Mouse (Mus musculus) heart, embryonic 16.5 days (tissue): ENCODE data around the gene Ano8. TPM values are rescaled to one million over a fixed set of nuclear protein-coding genes. Genes with fewer than 3 reads are reported as not detected.

Source experiments
- ATAC-seq: fragments of 200-750 bp; cut with Nextera tagmentation; replicated peaks from 2 replicates; pipeline ENCODE4 v1.8.0; 2017; ENCODE audit warnings: moderate number of reproducible peaks; ENCODE audit not compliant: insufficient read depth, low FRiP score; ENCODE audit errors: extremely low read depth
- H3K27ac ChIP-seq: fragments of 300-500 bp; sonication (generic); 2 replicates; pipeline ENCODE4 v1.5.1; 2014; ENCODE audit warnings: mild to moderate bottlenecking, low read length, control low read depth, moderate library complexity
- H3K27me3 ChIP-seq: fragments of 300-500 bp; sonication (generic); 2 replicates; pipeline ENCODE4 v1.6.1; 2014; ENCODE audit warnings: low read length, mixed read lengths; ENCODE audit not compliant: control insufficient read depth, insufficient read depth
- H3K36me3 ChIP-seq: fragments of 300-500 bp; sonication (generic); 2 replicates; pipeline ENCODE4 v1.6.1; 2014; ENCODE audit not compliant: control insufficient read depth, insufficient read depth
- H3K4me1 ChIP-seq: fragments of 300-500 bp; sonication (generic); 2 replicates; pipeline ENCODE4 v1.6.1; 2014; ENCODE audit warnings: low read length, mixed read lengths; ENCODE audit not compliant: control insufficient read depth, insufficient read depth
- H3K4me2 ChIP-seq: fragments of 300-500 bp; sonication (generic); 2 replicates; pipeline ENCODE4 v1.6.1; 2014; ENCODE audit warnings: low read depth, mild to moderate bottlenecking, control low read depth, low read length
- H3K4me3 ChIP-seq: fragments of 300-500 bp; sonication (generic); 2 replicates; pipeline ENCODE4 v1.5.1; 2014; ENCODE audit warnings: mild to moderate bottlenecking, control low read depth, low read length
- H3K9ac ChIP-seq: fragments of 300-500 bp; sonication (generic); 2 replicates; pipeline ENCODE4 v1.6.1; 2014; ENCODE audit warnings: low read length, control low read depth
- H3K9me3 ChIP-seq: fragments of 300-500 bp; sonication (generic); replicated peaks from 2 replicates; pipeline ENCODE4 v1.6.1; 2016; ENCODE audit warnings: low read length; ENCODE audit not compliant: control insufficient read depth
- WGBS: fragments of 180-500 bp; shearing (Covaris S2); extraction: QIAGEN DNeasy Blood & Tissue Kit; methylation state at CpG from one replicate; pipeline ENCODE4 v1.1.7; 2014; 5-methylcytosine and 5-hydroxymethylcytosine counted together
- polyA plus RNA-seq: library from polyadenylated mRNA; unstranded; fragments of >200 nt; fragmentation: Nextera tagmentation; extraction: Ambion mirVana; gene quantifications from 2 replicates; pipeline ENCODE4 v1.2.1, GENCODE M21; 2015

Gene Ano8
- polyA plus RNA-seq, 1 experiment from 2014 or later = 0.37 TPM

GRCm38 (mm10) chr8:71505979-71506378 lies 20.2 kb upstream of the Ano8 start:
- Histone ChIP-seq H3K4me1 (peaks cover 3% of the 10 kb centered on the region; the same call in 1 of the 2 replicates), H3K4me3 (no peak overlapping the region), H3K4me2 (no peak overlapping the region), H3K27ac (no peak overlapping the region), H3K9me3 (no peaks in the 10 kb centered on the region), H3K27me3 (peaks cover 42% of the 10 kb centered on the region), H3K36me3 (no peaks in the 10 kb centered on the region), H3K9ac (no peak overlapping the region)
- 59% methylated on average over 4 of the region's 4 CpGs for WGBS
- no peak for ATAC-seq

GRCm38 (mm10) chr8:71505326-71505725 lies 19.6 kb upstream of the Ano8 start:
- no peak overlapping the region for H3K4me2 ChIP-seq

GRCm38 (mm10) chr8:71504349-71504748 lies 18.6 kb upstream of the Ano8 start:
- Histone ChIP-seq H3K36me3 (no peaks in the 10 kb centered on the region), H3K4me2 (no peak overlapping the region), H3K9me3 (no peaks in the 10 kb centered on the region), H3K27me3 (peaks cover 29% of the 10 kb centered on the region), H3K27ac (no peak overlapping the region), H3K9ac (no peak overlapping the region), H3K4me3 (no peak overlapping the region), H3K4me1 (peaks cover 4% of the 10 kb centered on the region)
- 93% methylated on average over 4 of the region's 4 CpGs for WGBS
- no peak for ATAC-seq

More at GRCm38 (mm10) chr8:71505326-71505725, 19.6 kb upstream of the Ano8 start:
- Histone ChIP-seq H3K4me3 (no peak overlapping the region), H3K27ac (no peak overlapping the region), H3K9ac (no peak overlapping the region), H3K9me3 (no peaks in the 10 kb centered on the region), H3K4me1 (peaks cover 3% of the 10 kb centered on the region; the same call in 1 of the 2 replicates), H3K36me3 (no peaks in the 10 kb centered on the region), H3K27me3 (peaks cover 38% of the 10 kb centered on the region)
- WGBS = 86% methylated on average over 4 of the region's 4 CpGs
- no peak for ATAC-seq

GRCm38 (mm10) chr8:71498816-71499690 lies 13.3 kb upstream of the Ano8 start:
- Histone ChIP-seq H3K36me3 (no peaks in the 10 kb centered on the region), H3K4me3 (no peak overlapping the region), H3K27ac (peak overlapping the region; percentile 70), H3K4me1 (peaks cover 44% of the 10 kb centered on the region), H3K9ac (no peak overlapping the region), H3K9me3 (no peaks in the 10 kb centered on the region), H3K4me2 (0 out of 2 replicates have a peak overlapping the region, but pooled peaks have one; percentile 5), H3K27me3 (no peaks in the 10 kb centered on the region)
- WGBS = 31% methylated on average over 16 of the region's 16 CpGs
- ATAC-seq = peak; percentile 30

- H3K4me1 ChIP-seq = peaks cover 44% of the 10 kb centered on the region
- no peaks in the 10 kb centered on the region for H3K9me3 ChIP-seq
- H3K4me3 ChIP-seq = no peak overlapping the region
- 21% methylated on average over 15 of the region's 15 CpGs for WGBS
- ATAC-seq = no peak
- peak overlapping the region; percentile 70 for H3K27ac ChIP-seq
- H3K9ac ChIP-seq = peak overlapping the region; percentile 53
- H3K4me2 ChIP-seq = 0 out of 2 replicates have a peak overlapping the region, but pooled peaks have one; percentile 5
- no peaks in the 10 kb centered on the region for H3K36me3 ChIP-seq
- no peaks in the 10 kb centered on the region for H3K27me3 ChIP-seq
These were observed 12.2 kb upstream of the Ano8 start for GRCm38 (mm10) chr8:71497881-71498501.

GRCm38 (mm10) chr8:71497077-71497645 lies 11.4 kb upstream of the Ano8 start:
- Histone ChIP-seq H3K4me3 (no peak overlapping the region), H3K9ac (no peak overlapping the region), H3K9me3 (no peaks in the 10 kb centered on the region), H3K4me1 (peaks cover 44% of the 10 kb centered on the region), H3K36me3 (peaks cover 8% of the 10 kb centered on the region; the same call in 1 of the 2 replicates), H3K27me3 (no peaks in the 10 kb centered on the region), H3K4me2 (no peak overlapping the region), H3K27ac (peak overlapping the region; percentile 81)
- ATAC-seq = no peak
- WGBS = 82% methylated on average over 1 of the region's 1 CpGs

- H3K9ac ChIP-seq = 0 out of 2 replicates have a peak overlapping the region, but pooled peaks have one; percentile 28
- no peaks in the 10 kb centered on the region for H3K9me3 ChIP-seq
- peaks cover 8% of the 10 kb centered on the region; the same call in 1 of the 2 replicates for H3K36me3 ChIP-seq
- H3K27me3 ChIP-seq = no peaks in the 10 kb centered on the region
- H3K4me2 ChIP-seq = no peak overlapping the region
- no peak overlapping the region for H3K4me3 ChIP-seq
- peak; percentile 56; the same call in 1 of the 2 replicates for ATAC-seq
- H3K27ac ChIP-seq = peak overlapping the region; percentile 81
- peaks cover 44% of the 10 kb centered on the region for H3K4me1 ChIP-seq
- WGBS = 31% methylated on average over 11 of the region's 11 CpGs
These were observed 10.7 kb upstream of the Ano8 start for GRCm38 (mm10) chr8:71496481-71496880.

- H3K27me3 ChIP-seq = no peaks in the 10 kb centered on the region
- WGBS = 83% methylated on average over 5 of the region's 5 CpGs
- no peak for ATAC-seq
- peaks cover 44% of the 10 kb centered on the region for H3K4me1 ChIP-seq
- no peaks in the 10 kb centered on the region for H3K9me3 ChIP-seq
- H3K4me2 ChIP-seq = no peak overlapping the region
- peak overlapping the region; percentile 81 for H3K27ac ChIP-seq
- peaks cover 8% of the 10 kb centered on the region; the same call in 1 of the 2 replicates for H3K36me3 ChIP-seq
- 0 out of 2 replicates have a peak overlapping the region, but pooled peaks have one; percentile 35 for H3K9ac ChIP-seq
- H3K4me3 ChIP-seq = no peak overlapping the region
These were observed 10.0 kb upstream of the Ano8 start for GRCm38 (mm10) chr8:71495811-71496210.
